In the genomic region with DNA sequence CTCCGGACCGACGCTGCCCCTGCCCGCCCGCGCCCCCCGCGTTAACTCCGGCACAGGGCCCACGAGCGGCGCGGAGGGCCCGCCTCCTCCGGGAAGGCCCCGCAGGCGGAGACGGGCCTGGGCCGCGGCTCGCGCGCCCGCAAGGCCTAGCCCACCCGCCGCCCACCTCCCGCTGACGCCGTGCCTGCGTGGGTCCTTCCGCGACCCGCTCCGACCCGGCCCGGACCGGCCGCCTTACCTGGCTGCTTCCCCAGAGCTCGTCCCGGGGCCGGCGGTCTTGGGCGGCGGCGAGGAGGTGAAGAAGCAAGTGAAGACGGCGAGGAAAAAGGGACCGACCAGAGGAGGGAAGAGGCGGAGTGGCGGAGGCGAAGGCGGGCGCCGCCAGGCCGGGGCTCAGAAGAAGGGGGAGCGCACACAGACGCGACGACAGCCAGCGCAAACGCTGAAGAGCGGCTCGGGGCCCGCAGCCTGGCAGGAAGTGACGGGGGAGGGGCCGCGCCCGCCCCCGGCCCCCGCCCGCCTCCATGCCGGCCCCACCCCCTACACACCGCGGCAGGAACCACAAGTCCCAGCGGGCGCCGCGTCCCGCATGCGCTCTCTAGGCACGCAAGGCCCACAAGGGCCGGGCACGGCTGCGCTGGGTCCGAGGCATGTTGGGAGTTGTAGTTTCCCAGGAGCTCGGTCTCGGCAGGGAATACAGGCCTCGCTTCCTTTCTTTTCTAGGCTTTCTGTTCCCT, we compare ENCODE assay signal across 8 mouse cellular contexts. TPM values are rescaled to one million over a fixed set of nuclear protein-coding genes. Genes with fewer than 3 reads are reported as not detected.
DNase-seq lines count a peak whose midpoint lies in the region; ATAC-seq lines count a peak whose summit lies in the region.

A gene (minus strand): TSS at position 504 of the 737 bp plus-strand sequence.

- H3K27me3 ChIP-seq in intestine, embryonic 14.5 days (replicated peaks; ENCODE audit: control insufficient read depth, insufficient read depth, low read length), result no peaks in the 10 kb centered on the region

- peak within 1 kb of the TSS; percentile 91 for H3K9ac ChIP-seq in intestine, embryonic 14.5 days (ENCODE audit: low read length)

- H3K4me3 ChIP-seq in intestine, embryonic 14.5 days (ENCODE audit: low read depth, low read length), result peak within 1 kb of the TSS; percentile 96

- DNase-seq in adrenal gland, adult 18-20 months (ENCODE audit: low spot score in 2 of 2), result peak; percentile 88 to 89
- peak; percentile 100 for DNase-seq in embryo, embryonic 11 days
- DNase-seq in gastrocnemius, postnatal 25 days, result peak; percentile 96
- peak; percentile 90 for DNase-seq in intestine, embryonic 14.5 days (ENCODE audit: low spot score)
- DNase-seq in left cerebral cortex, postnatal 14 days (ENCODE audit: low spot score in 2 of 2), result peak; percentile 97 to 98
- DNase-seq in mesoderm, embryonic 11.5 days (ENCODE audit: low read depth, low spot score), result peak; percentile 98
- peak; percentile 95 to 96 for DNase-seq in right cerebral cortex, postnatal 36 days (ENCODE audit: low spot score in 2 of 2)
- peak; percentile 95 for DNase-seq in yolk sac, embryonic 10.5 days (ENCODE audit: low spot score)

- ATAC-seq in intestine, embryonic 14.5 days (replicated peaks; ENCODE audit: low FRiP score, low TSS enrichment, low read depth), result peak; percentile 99

- peaks cover 36% of the 10 kb centered on the region for H3K4me1 ChIP-seq in intestine, embryonic 14.5 days (replicated peaks; ENCODE audit: control insufficient read depth, insufficient read depth, low read length)

- no peaks in the 10 kb centered on the region for H3K36me3 ChIP-seq in intestine, embryonic 14.5 days (ENCODE audit: control insufficient read depth, insufficient read depth, low read length)

- H3K9me3 ChIP-seq in intestine, embryonic 14.5 days (ENCODE audit: control insufficient read depth, low read length), result no peaks in the 10 kb centered on the region

- intact Hi-C loops in left cerebral cortex, postnatal 14 days (cut with DNase I), result no loop called here

- H3K4me2 ChIP-seq in intestine, embryonic 14.5 days (ENCODE audit: low read length), result peak within 1 kb of the TSS; percentile 98

- H3K27ac ChIP-seq in intestine, embryonic 14.5 days (ENCODE audit: low read depth), result peak within 1 kb of the TSS; percentile 97

- under 1% methylated on average over 83 of the region's 88 CpGs for WGBS in intestine, embryonic 14.5 days

RNA-seq across cellular contexts. Expression of the gene that starts here (rescaled TPM):
- total RNA-seq in adrenal gland, adult 18-20 months (2021), result 10 to 100 TPM; 68.4 to 76.3 TPM
- total RNA-seq in gastrocnemius, postnatal 25 days (2021), result 10 to 100 TPM; 30.4 to 32.3 TPM
- 68.8 and 77.3 TPM in 2 replicates for polyA plus RNA-seq in intestine, embryonic 14.5 days (2014; fragmentation: Nextera tagmentation; extraction: Ambion mirVana)
- 10 to 100 TPM; 63.1 to 68.6 TPM for total RNA-seq in left cerebral cortex, postnatal 14 days (2021)

Comparison
In these comparisons a context has a peak if more than half of its experiments do, and no peak if none do; other contexts are left out.
1. Peak in every context shown above with its lines: DNase-seq, ATAC-seq, H3K4me3 ChIP-seq and H3K27ac ChIP-seq.